Mouse (Mus musculus) hindlimb bud, embryonic 11.5 days (tissue): ENCODE results near the gene Ifi44.

Experiments
- DNase-seq: peaks from one replicate; pipeline ENCODE4 v3.0.0-alpha.2; 2012; ENCODE audit warnings: low read depth, low spot score; ENCODE audit errors: extremely low spot score

Ifi44 gene

GRCm38 (mm10) chr3:151749737-151750136, at the start of gene Ifi44:
Ifi44 (minus strand) TSS chr3:151749960.
- DNase-seq = no peak

GRCm38 (mm10) chr3:151788622-151789021, 38.9 kb upstream of the Ifi44 start:
- no peak for DNase-seq

- no peak for DNase-seq
Observed at GRCm38 (mm10) chr3:151775089-151775488, 25.3 kb upstream of the Ifi44 start.

GRCm38 (mm10) chr3:151771074-151771473, 21.3 kb upstream of the Ifi44 start:
- DNase-seq = peak; percentile 20

- DNase-seq = no peak
Observed at GRCm38 (mm10) chr3:151748514-151748913, 1.2 kb downstream of the Ifi44 start.

- DNase-seq = no peak
Observed at GRCm38 (mm10) chr3:151746058-151746457, 3.7 kb downstream of the Ifi44 start.

GRCm38 (mm10) chr3:151742223-151742622, 7.5 kb downstream of the Ifi44 start:
- no peak for DNase-seq

- DNase-seq = peak; percentile 26
Observed at GRCm38 (mm10) chr3:151716246-151716645, 33.5 kb downstream of the Ifi44 start.

- no peak for DNase-seq
Observed at GRCm38 (mm10) chr3:151707335-151707734, 42.4 kb downstream of the Ifi44 start.
